Mouse (Mus musculus) adrenal gland, postnatal 36 days (tissue): ENCODE results near the gene Fer. TPM values are rescaled to one million over a fixed set of nuclear protein-coding genes. Genes with fewer than 3 reads are reported as not detected.

Experiments
- DNase-seq, 2 experiments: peaks; one replicate each; pipeline ENCODE4 v3.0.0; 2021; ENCODE audit warnings: mixed read lengths in 1 of 2
- total RNA-seq, 2 experiments: library from RNA; stranded (reverse); gene quantifications; 2 replicates each; pipeline ENCODE4 v1.2.3; 2021

The Fer gene
- total RNA-seq, 2 experiments from 2014 or later = 18.0 to 23.5 TPM

DNA sequence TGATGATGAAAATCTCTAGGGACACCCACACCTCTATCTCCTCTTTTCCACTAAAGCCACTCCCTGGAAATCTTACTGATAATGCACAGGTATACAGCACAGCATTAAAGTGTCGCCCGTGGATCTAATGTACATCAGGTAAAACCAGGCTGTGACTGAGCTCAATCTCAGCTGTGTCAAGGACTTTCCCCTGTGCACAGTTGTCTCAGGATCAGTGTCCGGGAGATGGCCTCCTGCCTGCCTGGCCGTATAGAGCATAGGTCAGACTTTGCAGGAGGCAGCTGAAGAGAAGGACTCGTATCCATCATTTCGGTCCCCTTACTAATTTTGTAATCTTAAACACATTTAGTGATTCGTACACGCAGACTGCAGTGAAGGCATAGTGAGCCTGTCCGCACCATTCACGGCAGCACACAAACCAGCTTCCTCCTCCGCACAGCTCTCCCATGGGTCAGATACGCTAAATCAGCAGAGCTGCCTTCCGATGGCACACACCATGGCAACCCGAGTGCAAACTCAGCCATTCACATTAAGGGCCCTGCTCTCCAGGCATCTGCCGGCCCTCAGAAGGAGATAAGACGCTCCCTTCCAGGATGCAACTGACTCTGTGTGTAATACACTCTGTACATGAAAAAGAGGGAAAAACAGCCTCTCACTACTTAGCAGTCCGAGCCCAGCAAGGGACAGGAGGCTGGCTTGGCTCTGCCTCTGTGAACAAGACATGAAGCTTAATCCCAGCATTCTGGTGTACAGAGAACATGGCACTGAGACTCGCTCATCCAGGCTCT lies 277.4 kb downstream of the Fer start:
- no peak for DNase-seq

DNA sequence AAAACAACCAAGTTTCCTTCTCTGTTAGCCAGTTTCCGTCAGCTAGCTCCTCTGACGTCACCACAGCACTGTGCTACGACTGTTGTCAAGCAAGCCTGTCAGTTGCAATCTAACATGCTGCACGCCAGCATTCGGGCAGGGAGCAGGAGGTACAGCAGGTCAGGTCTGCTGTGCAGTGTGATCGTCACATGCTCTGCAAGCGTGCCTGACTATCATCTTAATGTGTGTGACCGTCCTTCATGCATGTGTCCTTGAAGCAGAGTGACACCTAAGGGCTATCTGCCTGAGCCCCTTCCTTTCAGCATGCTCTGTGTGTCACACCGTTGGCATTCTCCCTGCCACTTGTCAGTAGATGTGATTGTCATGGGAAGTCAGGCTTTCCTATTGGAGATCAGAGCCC lies 279.0 kb downstream of the Fer start:
- DNase-seq = no peak

DNA sequence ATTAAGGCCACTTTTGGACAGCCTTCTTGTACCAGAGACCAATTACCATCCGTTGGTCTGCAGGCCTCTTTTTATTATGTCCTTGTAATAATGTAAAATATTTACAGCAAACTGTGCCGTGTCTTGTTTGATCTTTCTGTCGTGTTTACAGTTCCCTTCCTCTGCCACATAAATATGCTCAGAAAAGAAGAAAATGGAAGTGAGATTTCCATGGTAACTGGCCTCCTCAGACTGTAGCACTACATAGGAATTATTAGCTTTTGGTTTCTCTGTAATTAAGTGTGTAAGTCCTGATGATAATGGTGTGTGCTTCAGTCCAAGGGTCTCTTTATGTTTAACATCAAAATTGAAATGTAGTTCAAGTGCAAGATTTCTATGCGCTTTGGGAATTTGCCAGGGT lies 283.5 kb downstream of the Fer start:
- no peak for DNase-seq

DNA sequence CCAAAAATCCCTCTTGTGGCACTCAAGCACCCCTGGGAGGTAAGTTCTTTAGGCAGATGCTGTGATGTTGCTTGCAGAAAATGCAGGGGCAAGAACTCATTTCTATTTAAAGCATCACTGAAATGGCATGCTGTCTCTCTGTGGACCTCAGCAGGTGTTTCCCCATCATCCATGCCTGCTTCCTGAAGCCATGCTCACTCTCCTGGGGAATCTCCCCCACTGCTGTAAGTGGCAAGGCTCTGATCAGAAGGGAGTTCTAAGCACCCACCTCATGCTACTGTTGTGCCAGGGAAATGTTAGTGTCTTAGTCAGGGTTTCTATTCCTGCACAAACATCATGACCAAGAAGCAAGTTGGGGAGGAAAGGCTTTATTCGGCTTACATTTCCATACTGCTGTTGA lies 287.9 kb downstream of the Fer start:
- no peak for DNase-seq

DNA sequence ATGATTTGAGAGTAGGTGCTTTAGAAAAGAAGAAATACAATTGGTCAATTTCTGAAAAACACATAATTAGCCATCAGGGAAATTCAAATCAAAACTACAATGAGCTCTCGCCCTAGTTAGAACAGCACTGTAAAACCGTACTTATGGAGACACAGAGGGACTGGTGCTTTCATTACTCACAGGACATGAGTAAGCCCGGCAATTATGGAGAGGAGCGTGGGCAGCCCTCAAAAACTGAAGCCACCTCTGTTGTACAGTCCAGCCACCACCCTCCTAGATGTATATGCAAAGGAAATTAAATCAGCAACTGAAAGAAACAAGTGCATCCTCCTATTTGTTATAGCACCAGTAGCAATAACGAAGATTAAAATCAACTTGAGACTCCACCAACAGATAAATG lies 304.9 kb downstream of the Fer start:
- DNase-seq = no peak

DNA sequence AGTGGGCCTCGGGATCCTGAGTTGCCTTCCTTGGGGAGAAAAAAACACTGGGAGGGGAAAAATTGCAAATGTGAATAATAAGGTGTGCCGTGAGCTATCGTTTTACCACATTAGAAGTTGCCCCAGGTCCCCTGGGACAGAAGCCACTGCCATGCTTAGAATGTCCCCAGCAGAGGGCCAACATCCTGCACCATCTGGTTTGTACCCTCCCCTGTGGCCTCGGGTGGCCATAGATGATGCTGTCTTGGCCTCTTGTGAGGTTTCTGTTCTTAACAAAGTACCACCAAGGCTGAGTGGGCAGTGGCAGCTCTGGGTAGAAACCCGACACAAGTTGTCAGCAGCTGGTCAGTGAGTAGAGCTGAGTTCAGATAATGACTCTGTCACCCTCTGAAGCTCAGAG lies 307.2 kb downstream of the Fer start:
- DNase-seq = no peak

DNA sequence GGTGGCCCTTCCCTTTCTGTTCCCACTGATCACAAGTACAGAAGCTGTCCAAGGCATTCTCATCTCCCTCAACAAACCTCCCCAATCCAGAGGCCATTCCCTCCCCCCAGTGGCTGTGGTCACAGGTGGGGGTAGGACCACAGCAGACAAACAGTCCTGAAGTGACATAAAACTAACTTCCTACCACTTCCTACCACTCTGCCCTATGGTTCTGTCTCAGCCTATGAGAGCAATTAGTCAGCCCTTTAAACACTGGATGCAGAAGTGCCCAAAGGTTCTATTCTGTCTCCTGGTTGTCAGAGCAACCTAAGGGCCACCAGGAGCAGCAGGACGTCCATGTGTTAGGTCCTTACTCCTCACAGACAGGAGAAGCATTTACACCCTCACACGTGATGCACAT lies 309.6 kb downstream of the Fer start:
- no peak for DNase-seq

DNA sequence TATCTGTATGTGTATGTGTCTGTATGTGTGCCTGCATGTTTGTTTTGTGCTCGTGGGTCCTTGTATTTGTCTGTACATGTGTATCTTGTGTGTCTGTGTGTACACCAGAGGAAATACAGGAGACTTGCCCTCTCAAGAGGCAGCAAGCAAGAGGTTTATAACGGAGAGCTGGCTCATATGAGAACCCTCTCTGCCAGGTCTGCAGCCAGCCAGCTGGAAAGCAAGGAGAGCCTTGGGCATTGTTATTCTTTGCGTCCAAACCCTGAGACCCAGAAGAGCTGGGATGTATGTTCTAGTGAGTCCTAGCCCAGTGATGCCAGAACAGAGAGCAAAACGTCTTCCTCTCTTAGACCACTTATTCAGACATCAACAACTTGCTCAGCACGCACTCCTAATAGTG lies 317.7 kb downstream of the Fer start:
- no peak for DNase-seq

DNA sequence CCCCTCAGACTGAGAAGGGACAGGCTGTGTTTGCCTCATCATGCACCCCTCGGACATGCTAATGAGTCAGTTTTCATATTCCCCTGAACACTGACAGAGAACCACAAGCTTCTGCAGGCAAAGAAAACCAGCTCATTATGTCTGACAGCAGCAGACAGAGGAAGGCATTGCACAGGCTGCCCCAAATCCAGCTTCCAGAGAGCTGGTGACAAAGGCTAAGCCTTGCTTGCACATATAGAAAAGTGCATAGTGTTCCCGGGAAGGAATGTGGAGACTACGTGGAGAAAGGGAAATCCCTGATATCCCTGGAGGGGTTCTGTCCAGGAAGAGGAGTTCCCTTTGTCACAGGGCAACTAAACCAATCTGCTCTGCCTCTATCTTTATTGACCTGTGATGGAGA lies 318.4 kb downstream of the Fer start:
- DNase-seq = no peak

DNA sequence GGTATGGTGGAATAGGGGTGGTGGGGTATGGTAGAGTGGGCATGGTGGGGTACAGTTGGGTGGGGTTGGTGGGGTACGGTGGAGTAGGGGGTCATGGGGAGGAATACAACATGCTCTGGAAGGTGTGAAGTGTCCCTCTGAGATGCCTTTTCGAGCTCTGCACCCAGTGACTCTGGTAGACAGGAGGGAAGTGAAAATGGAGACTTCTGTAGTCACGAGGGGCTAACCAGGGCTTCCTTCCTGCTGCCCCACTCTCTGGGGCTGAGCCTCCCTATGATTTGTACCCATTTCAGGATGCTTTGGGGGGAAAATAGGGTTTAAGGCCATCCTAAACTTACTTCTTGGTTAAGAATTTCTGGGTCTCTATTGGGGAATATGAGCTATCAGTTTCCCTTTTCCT lies 319.7 kb downstream of the Fer start:
- no peak for DNase-seq

DNA sequence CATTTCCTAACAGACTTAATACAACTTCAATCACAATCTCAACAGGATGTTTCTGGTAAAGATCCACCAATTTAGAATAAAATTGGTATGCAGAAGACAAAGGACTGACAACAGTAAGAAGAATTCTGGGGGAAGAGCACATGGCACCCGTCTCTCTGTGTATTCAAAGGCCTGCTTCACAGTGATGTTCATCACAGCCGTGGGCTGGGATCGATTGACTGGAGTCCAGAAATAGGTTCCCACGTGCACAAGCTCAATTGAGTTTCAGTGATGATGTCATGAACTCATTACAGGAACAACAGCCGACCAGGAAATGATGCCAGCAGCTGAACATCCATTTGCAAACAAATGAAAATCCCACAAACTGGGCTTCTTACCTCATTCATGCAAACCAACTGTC lies 320.3 kb downstream of the Fer start:
- DNase-seq = no peak

Other genes starting within 250 kb of the Fer start
- gene A930002H24Rik, start 729 bp downstream of the Fer start, total RNA-seq = 1 to 10 TPM in 1 of 2 experiments, not detected in 1; 1.1 TPM